17 mouse cellular contexts compared by ENCODE assay signal in the genomic region with DNA sequence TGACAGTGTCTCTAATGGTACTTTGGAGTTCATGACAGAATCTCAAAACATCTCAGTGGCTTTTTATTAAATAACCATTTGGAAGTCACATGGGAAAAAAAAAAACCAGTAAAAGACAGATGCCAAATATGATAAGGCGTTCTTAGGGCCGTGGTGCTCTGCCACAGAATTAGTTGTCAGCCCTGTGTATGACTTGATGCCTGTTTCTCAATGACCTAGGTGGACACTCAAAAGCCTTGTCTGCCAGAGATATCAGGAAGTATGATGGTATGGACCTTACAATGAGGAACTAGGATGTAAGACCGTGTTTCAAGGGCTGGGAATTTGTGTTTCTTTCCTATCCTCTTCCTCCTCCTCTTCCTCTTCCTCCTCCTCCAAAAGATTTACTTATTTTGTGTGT.
"Had no signal": no experiment of that assay in that cellular context is flagged by ENCODE, and none has a peak within 500 bp of the region (broad histone marks: within the 10 kb centered on the region; RNA-seq: fewer than 3 reads in every experiment).

No protein-coding gene starts in this region.

- H3K9ac ChIP-seq: liver, postnatal 0 days; lung, embryonic 15.5 days; midbrain, embryonic 12.5 days; midbrain, embryonic 15.5 days; neural tube, embryonic 12.5 days; stomach, embryonic 15.5 days had no signal

- H3K27me3 ChIP-seq: lung, embryonic 15.5 days; midbrain, embryonic 12.5 days; midbrain, embryonic 15.5 days; neural tube, embryonic 12.5 days; stomach, embryonic 15.5 days had no signal

- H3K4me3 ChIP-seq: lung, embryonic 15.5 days; megakaryocyte, embryonic 14.5 days; midbrain, embryonic 12.5 days; midbrain, embryonic 15.5 days; neural tube, embryonic 12.5 days; stomach, embryonic 15.5 days had no signal

- H3K4me1 ChIP-seq: midbrain, embryonic 12.5 days; midbrain, embryonic 15.5 days had no signal

- H3K27ac ChIP-seq: lung, embryonic 15.5 days; macrophage; midbrain, embryonic 12.5 days; midbrain, embryonic 15.5 days; neural tube, embryonic 12.5 days; stomach, embryonic 15.5 days; stomach, postnatal 0 days had no signal

- ATAC-seq: liver, postnatal 0 days; lung, postnatal 0 days; midbrain, embryonic 15.5 days had no signal

- H3K36me3 ChIP-seq: lung, embryonic 15.5 days; midbrain, embryonic 12.5 days; midbrain, embryonic 15.5 days; neural tube, embryonic 12.5 days; stomach, embryonic 15.5 days had no signal

- H3K4me2 ChIP-seq: lung, embryonic 15.5 days; midbrain, embryonic 12.5 days; midbrain, embryonic 15.5 days; neural tube, embryonic 12.5 days; stomach, embryonic 15.5 days had no signal

- H3K9me3 ChIP-seq: lung, embryonic 15.5 days; midbrain, embryonic 15.5 days; stomach, embryonic 15.5 days had no signal

- DNase-seq: liver, postnatal 0 days; lung, adult 2 months; lung, postnatal 14 days; lung, postnatal 36 days; right cerebral cortex, postnatal 14 days; thymus, adult 2 months; thymus, postnatal 25 days; thymus, postnatal 4 days had no signal
